Mouse (Mus musculus) T-cell, adult 2 months (primary cell): ENCODE results near the gene Fscb.

Experiments used
- DNase-seq: peaks from one replicate; pipeline ENCODE4 v3.0.0; 2022; ENCODE audit warnings: low spot score

The Fscb gene

GRCm38 (mm10) chr12:64474590-64474989, at the start of gene Fscb:
Gene Fscb, minus strand, starts transcription at chr12:64474690.
- DNase-seq = no peak

DNA sequence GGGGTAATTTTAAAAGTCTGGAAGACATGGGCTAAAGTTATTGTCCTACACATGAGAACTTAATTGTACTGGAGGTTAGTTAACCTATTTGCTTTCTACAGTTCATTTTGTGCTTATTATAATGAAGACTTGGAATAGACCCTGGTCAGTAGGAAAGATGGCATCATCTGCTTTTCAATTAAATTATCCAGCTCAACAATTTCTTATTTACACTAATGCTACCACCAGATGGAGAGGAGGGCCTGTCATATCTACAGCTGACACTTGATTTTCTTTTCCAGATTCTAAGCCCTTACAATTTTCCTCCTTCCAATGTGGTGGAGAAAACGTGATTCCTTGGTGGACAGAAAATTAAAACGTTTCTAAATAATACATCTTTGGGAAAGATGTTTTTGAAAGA, 42.3 kb upstream of the Fscb start:
- no peak for DNase-seq

GRCm38 (mm10) chr12:64513439-64513838, 38.9 kb upstream of the Fscb start:
- DNase-seq = no peak

DNA sequence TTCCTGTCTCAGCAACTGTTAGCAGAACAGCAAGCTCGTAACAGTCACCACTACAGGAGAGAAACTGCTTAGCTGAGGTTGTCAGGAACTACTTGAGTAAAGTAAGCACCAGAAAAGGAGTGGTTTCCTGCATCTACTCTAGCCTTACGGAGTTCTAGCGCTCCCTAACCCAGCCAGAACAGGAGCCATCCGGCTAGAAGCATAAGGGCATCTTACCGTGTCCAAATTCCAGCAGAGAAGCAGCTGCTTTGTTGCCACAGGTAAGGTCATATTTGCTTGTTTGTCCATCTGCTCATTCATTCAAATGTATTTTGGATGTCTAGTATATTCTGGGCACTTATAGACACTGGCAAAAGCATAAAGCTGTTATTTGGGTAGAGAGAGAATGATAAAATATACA, 23.2 kb upstream of the Fscb start:
- DNase-seq = no peak

DNA sequence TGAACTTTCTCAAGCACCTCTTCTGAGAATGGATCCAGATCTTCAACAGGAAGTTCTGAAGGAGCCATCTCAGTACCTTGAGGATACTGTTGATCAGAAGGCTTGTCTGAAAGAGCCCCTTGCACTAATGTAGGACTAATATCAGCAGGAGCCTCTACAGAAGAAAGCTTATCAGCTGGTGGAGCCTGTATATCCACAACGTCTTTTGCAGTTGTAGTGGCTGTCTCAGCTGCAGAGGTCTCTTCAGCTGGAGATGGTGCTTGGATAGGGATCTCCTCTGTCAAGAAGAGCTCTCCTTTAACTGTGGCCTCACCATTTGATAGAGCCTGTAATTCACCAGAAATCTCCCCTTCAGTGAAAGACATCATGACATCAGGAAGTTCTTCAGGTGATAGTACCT, 875 bp downstream of the Fscb start:
- no peak for DNase-seq

DNA sequence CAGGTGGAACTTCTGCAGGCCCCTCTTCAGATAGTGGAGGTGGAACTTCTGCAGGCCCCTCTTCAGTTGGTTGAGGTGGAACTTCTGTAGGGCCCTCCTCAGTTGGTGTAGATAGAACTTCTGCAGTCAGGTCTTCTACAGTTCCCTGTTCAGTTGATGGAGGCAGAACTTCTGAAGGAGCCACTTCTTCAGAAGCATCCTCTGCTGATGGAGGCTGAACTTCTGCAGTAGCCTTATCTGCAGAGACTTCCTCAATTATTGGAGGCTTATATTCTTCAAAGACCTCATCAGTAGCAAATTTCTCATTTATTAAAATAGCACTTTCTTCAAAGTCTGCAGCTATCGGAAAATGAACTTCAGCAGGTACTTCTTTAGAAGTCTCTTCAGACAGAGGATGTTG, 1.4 kb downstream of the Fscb start:
- DNase-seq = no peak

- DNase-seq = no peak
Observed at GRCm38 (mm10) chr12:64455228-64455627, 19.3 kb downstream of the Fscb start.

GRCm38 (mm10) chr12:64449911-64450310, 24.6 kb downstream of the Fscb start:
- no peak for DNase-seq

- no peak for DNase-seq
Observed at GRCm38 (mm10) chr12:64436675-64437074, 37.8 kb downstream of the Fscb start.
